Mouse (Mus musculus) lung, adult 2 months (tissue): ENCODE results near the gene Tor1a.

Source experiments
- CTCF ChIP-seq: fragments of 200-500 bp; IDR thresholded peaks from 2 replicates; pipeline ENCODE4 v1.5.1; 2011; ENCODE audit warnings: mild to moderate bottlenecking, low read length, control low read depth; ENCODE audit not compliant: insufficient read depth
- POLR2A ChIP-seq: fragments of 200-500 bp; IDR thresholded peaks from 2 replicates; pipeline ENCODE4 v1.6.1; 2011; ENCODE audit warnings: low read depth, mild to moderate bottlenecking, control low read depth, low read length, borderline replicate concordance; ENCODE audit errors: extremely low read depth

GRCm38 (mm10) chr2:31007208-31007607, 39.5 kb upstream of the Tor1a start:
- TF ChIP-seq CTCF (no peak), POLR2A (no peak)
